8 mouse cellular contexts compared by ENCODE assay signal in genomic region chr11:32714230-32714629, GRCm38 (mm10).
DNase-seq lines count a peak whose midpoint lies in the region; ATAC-seq and TF ChIP-seq lines count a peak whose summit lies in the region.

No protein-coding gene starts in this region.

- no peak for TF ChIP-seq POLR2A in lung, adult 2 months (IDR thresholded peaks at IDR 0.05; ENCODE audit: borderline replicate concordance, extremely low read depth, low read depth, low read length)

- peak; percentile 28; the same call in 1 of the 2 replicates for TF ChIP-seq CTCF in lung, adult 2 months (IDR thresholded peaks at IDR 0.05; ENCODE audit: insufficient read depth, low read length)

- H3K9me3 ChIP-seq in forebrain, embryonic 13.5 days (replicated peaks) = no peaks in the 10 kb centered on the region
- no peaks in the 10 kb centered on the region for H3K9me3 ChIP-seq in forebrain, embryonic 12.5 days

- H3K27ac ChIP-seq in forebrain, embryonic 13.5 days = no peak overlapping the region
- H3K27ac ChIP-seq in forebrain, embryonic 12.5 days = no peak overlapping the region

- no peaks in the 10 kb centered on the region for H3K27me3 ChIP-seq in forebrain, embryonic 13.5 days
- no peaks in the 10 kb centered on the region for H3K27me3 ChIP-seq in forebrain, embryonic 12.5 days

- peaks cover 16% of the 10 kb centered on the region for H3K36me3 ChIP-seq in forebrain, embryonic 13.5 days (ENCODE audit: poor library complexity, severe bottlenecking)
- peaks cover 6% of the 10 kb centered on the region; the same call in 1 of the 2 replicates for H3K36me3 ChIP-seq in forebrain, embryonic 12.5 days (replicated peaks)

- H3K4me2 ChIP-seq in forebrain, embryonic 13.5 days = no peak overlapping the region
- no peak overlapping the region for H3K4me2 ChIP-seq in forebrain, embryonic 12.5 days

- no peak overlapping the region for H3K9ac ChIP-seq in forebrain, embryonic 13.5 days
- no peak overlapping the region for H3K9ac ChIP-seq in forebrain, embryonic 12.5 days

- peaks cover under 1% of the 10 kb centered on the region; the same call in 1 of the 2 replicates for H3K4me1 ChIP-seq in forebrain, embryonic 13.5 days
- 0 out of 2 replicates have a peak, but pooled peaks cover 4% of the 10 kb centered on the region for H3K4me1 ChIP-seq in forebrain, embryonic 12.5 days
- peaks cover 5% of the 10 kb centered on the region for H3K4me1 ChIP-seq in lung, adult 2 months (ENCODE audit: control insufficient read depth, insufficient read depth, low read length)

- no peak overlapping the region for H3K4me3 ChIP-seq in forebrain, embryonic 13.5 days
- H3K4me3 ChIP-seq in forebrain, embryonic 12.5 days (replicated peaks) = no peak overlapping the region
- no peak overlapping the region for H3K4me3 ChIP-seq in lung, adult 2 months (replicated peaks; ENCODE audit: extremely low read depth, low read depth, low read length)

- ATAC-seq in forebrain, embryonic 13.5 days = peak; percentile 74
- no peak for ATAC-seq in forebrain, embryonic 12.5 days (ENCODE audit: low FRiP score)

- WGBS in forebrain, embryonic 13.5 days = 57% methylated on average over 5 of the region's 5 CpGs
- WGBS in forebrain, embryonic 12.5 days = 64% methylated on average over 5 of the region's 5 CpGs
- WGBS in lung, adult 2 months = 73% methylated on average over 5 of the region's 5 CpGs

- DNase-seq in lung, adult 2 months = no peak
- DNase-seq in lung, adult 18-20 months = no peak
- peak; percentile 57 for DNase-seq in brain, adult 2 months (ENCODE audit: low read depth, low spot score)
- peak; percentile 47 for DNase-seq in lung, postnatal 10 days
- DNase-seq in natural killer cell, adult 2 months (ENCODE audit: low spot score in 2 of 2) = no peak
- DNase-seq in heart, adult 18-20 months = no peak

Comparison
In these comparisons a context has a peak if more than half of its experiments do, and no peak if none do; other contexts are left out.
1. DNase-seq: peak in brain, adult 2 months (single experiment) and lung, postnatal 10 days (single experiment); none in lung, adult 2 months (single experiment), lung, adult 18-20 months (0 of 2), natural killer cell, adult 2 months (0 of 2) and heart, adult 18-20 months (0 of 2).